Mouse (Mus musculus) layer of hippocampus, adult 11-12 months (tissue): ENCODE measurements around the gene Itga2b.

Source experiments
- DNase-seq: peaks from one replicate; pipeline ENCODE4 v3.0.0; 2022; ENCODE audit warnings: low spot score

Itga2b gene

GRCm38 (mm10) chr11:102469648-102470357 is at the start of gene Itga2b:
Gene Itga2b (minus strand): TSS chr11:102470122.
- DNase-seq, result no peak

DNA sequence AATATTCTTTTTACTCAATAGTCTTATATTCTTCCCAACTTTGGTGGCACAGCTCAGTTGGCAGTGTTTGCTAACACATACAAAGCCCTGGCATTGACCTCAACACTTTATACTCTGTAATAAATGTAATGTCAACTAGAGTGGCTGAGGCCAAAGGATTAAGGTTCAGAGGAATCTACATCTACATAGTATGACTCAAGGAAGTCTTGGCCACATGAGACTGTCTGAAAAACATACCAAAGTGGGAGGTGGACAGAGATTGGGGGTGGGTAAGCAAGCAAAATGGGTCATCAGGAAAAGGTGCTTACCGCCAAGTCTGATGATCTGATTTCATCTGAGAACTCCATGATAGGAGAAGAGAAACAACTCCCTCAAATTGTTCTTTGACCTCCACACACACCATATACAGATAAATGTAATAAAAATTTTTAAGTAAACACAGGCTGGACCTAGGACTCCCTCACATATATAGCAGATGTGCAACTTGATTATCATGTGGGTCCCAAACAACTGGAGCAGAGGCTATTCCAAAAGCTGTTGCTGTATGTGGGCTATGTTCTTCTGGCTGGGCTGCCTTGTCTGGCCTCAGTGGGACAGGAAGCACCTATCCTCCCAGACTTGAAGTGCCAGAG is 45.0 kb upstream of the Itga2b start:
- no peak for DNase-seq

DNA sequence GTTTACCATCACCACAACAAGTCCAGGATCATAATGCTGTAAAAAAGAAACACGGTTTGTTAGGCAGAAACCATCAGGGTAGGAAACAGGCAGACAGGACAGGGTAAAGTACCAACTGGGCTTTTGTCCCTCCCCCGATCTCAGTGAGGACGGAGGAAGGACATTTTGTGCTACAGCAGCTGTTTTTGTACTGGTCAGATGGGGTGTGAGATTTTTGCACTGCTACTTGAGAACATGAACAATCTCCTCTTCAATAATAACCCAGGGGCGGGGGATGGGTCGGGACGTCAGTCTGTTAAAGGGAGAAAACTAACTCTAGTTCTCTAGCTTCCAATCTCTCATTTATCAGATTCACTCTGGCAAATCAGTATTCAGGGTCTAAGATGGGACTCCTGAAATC is 40.3 kb upstream of the Itga2b start:
- no peak for DNase-seq

GRCm38 (mm10) chr11:102496732-102497131 is 26.8 kb upstream of the Itga2b start:
- no peak for DNase-seq

GRCm38 (mm10) chr11:102496206-102496605 is 26.3 kb upstream of the Itga2b start:
- no peak for DNase-seq

DNA sequence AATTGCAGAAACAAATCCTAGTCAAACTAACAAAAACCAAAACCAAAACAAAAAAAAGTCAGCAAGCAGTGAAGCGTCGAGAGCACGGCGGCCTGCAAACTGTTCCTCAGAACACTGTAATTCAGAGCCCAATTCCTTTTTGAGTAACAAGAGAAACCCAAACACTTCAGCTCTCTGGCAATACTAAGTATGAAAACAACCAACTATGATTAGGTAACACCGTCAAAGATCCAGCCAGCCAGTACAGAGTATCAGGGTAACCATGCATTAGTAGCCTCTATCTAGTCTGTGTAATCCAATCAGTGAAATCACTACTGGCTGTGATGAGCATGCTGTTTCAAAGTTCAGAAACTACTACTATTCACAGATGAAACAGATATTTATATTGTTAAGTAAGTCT is 25.8 kb upstream of the Itga2b start:
- no peak for DNase-seq

DNA sequence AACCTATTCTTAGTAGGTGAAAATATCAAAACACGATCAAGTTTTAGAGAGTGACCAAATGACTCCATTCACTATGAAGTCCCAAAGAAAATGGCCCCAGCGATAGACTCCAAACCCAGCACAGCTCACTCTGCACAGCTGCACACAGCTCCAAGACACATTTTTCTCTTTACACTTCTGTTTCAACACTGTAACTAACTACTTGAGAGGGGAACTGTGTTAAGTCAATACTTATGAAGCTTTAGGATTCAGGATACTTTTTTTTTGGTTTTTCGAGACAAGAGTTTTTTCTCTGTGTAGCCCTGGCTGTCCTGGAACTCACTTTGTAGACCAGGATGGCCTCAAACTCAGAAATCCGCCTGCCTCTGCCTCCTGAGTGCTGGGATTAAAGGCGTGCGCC is 25.2 kb upstream of the Itga2b start:
- DNase-seq, result no peak

GRCm38 (mm10) chr11:102494063-102494650 is 24.2 kb upstream of the Itga2b start:
- no peak for DNase-seq

DNA sequence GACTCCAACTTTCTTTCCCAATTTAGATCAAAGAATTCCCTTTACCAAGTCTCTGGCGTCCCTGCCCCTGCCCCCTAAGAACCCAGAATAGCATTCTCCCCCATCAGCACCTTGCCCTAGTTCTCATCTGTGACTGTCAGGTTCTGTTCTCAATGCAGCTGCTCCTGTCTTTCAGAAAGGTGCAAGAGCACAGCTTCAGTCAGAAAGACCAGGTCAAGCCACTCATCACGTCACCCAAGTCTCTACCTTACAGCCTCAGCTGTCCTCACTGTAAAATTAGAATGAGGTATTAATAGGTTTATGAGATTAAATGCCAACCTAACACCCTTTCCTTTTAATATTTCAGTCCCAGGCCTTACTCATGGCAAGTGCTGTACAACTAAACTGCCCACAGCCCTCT is 23.3 kb upstream of the Itga2b start:
- DNase-seq, result no peak

- no peak for DNase-seq
These were observed 18.0 kb upstream of the Itga2b start for GRCm38 (mm10) chr11:102487901-102488300.

DNA sequence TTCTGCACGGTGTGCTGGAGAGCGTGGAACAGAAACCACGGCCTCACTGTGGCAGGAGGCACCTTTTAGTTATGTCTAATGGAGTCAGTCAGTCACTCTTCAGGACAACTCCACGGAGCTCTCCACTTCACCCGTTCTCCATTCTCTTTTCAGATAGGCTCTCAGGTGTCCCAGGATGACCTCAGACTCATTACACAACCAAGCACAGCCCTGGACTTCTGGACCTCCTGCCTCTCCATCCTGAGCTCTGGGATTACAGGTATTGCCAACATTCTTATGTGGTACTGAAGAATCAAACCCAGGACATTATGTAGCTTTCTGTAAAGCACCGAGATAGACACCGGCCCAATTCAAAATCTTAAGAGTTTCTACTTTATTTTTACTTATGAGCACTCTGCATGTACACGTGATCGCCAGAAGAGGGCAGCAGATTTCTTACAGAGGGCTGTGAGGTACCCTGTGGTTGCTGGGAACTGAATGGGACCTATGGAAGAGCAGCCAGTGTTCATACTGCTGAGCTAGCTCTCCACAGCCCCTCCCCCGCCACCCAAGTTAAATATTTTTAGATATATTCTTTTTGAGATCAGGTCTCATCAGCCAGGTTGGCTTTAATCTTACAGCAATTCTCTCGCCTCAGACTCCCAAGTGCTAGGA is 16.9 kb upstream of the Itga2b start:
- no peak for DNase-seq

DNA sequence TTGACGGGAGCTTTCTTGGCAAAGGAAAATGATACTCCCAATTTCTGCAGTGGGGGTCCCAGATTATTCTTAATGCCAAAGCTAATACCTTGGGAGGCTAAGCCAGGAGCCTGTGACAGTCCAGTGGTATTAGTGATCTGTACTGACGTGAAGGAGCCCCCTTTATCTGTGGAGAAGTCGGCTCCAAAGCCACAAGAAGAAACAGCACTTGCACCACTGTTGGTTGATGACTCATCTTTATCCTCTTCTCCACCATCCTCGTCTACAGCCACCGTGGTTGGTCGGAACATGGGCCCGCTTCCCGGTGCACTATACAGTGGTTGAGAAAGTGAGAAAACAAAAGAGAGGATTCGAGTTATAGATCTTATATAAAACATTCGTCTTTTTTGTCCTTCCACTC is 11.9 kb upstream of the Itga2b start:
- DNase-seq, result no peak

GRCm38 (mm10) chr11:102480897-102481296 is 11.0 kb upstream of the Itga2b start:
- DNase-seq, result no peak

- no peak for DNase-seq
These were observed 10.2 kb upstream of the Itga2b start for GRCm38 (mm10) chr11:102480111-102480510.

DNA sequence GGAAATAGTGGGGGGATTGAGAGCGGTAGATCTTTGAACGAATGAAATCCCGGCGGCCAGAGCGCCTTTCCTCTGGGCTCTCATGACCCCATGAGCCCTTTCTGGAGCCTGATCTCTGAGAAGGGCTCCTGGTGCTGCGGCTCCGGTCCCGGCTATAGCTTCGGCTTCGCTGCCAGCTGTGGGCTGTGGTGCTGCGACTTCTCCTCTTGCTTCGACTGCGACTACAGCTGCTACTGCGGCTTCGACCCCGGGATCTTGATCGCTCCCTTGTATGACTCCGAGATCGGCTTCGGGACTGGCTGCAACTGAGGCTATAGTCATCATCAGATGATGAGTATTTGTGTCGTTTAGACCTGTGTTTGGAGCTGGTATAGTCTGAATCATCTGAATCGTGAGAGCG is 9.7 kb upstream of the Itga2b start:
- DNase-seq, result no peak

DNA sequence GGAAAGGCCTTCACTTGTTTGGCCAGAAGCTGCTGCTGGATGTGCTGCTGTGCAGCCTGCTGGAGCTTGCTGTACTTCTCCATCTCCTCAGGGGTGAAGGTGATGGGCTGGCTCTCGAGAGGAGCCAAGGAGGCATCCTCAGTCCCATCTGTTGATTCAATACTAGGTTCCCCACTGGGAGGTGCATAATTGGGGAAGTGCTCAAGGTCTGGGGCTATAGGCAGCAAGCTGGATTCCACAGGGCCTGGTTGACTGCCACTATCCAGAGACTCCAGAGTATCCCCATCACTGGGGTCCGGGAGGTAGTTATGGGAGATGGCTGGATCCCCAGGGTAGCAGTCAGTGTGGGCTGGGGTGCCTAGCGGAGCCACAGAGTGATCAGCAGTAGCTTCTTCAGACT is 8.7 kb upstream of the Itga2b start:
- no peak for DNase-seq

DNA sequence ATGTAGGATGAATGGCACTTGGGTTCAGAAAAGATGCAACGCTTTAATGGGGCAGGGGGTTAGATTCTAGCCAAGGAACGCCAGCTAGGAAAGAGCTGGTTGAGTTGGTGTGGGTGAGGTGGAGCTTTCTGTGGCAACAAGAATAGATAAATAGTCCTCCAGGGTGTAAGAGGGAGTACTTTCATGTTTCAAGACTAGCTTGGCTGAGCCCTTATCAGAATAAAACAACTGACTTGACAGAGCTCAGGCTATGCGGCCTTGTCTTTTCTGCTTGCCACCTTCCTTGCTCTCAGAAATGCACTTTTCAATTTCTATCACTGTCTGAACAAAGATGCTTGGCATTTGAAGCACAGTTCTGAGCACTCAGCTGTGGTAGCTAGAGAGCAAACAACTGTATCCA is 5.1 kb upstream of the Itga2b start:
- DNase-seq, result no peak

GRCm38 (mm10) chr11:102467041-102467631 is 2.8 kb downstream of the Itga2b start:
- peak; percentile 93 for DNase-seq

DNA sequence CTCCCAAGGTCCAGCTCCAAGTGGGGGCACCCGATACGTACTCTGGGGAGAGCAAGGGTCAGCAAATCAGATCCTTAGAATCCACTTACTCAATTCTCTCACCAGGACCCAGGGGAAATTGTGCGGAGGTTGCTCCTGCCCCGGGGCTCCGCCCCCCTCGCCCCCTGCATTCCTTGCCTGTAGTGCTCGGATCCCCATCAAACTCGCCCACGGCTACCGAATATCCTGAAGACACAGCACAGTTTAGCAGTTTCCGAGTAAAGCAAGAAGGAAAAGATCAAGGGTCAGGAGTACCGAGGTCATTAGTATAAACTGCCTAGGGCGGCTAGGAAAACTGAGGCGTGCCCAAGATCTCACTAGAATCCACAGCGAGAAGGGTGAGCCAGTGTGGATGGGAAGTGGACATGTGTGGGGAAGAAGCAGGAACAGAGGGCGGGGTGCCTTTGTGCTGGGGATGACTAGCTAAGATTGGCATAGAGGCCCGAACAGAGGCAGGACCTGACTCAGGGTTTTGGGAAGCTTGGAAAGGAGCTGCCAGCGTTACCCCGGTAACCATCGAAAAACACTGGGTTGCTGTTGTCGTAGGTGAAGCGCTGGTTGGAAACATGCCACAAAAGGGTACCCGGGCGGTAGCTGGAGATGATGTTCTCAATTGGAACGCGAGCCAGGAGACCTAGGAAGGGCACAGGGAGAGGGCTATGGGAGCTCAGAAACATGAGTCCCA is 4.0 kb downstream of the Itga2b start:
- DNase-seq, result peak; percentile 70

- DNase-seq, result no peak
These were observed 5.0 kb downstream of the Itga2b start for GRCm38 (mm10) chr11:102464901-102465300.

- DNase-seq, result no peak
These were observed 8.2 kb downstream of the Itga2b start for GRCm38 (mm10) chr11:102461764-102462163.

DNA sequence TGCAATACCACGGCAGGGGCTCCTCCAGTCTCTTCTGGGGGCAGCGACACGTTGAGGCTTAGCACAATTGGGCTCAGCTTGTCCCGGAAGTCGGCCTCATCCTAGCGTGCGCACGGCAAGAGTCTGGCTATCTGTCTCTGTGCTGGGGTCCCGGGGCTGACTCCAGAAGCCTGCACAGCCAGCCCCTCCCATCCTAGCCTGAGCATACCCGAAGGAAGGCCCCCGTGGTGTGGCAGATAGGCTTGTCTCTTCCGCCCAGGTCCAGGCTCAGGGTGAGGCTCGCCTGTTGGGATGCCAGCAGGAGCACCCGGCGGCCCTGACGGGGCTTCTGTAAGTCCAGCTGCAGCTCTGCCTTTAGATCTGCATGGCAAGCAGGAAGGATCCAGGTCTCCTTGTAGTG is 9.4 kb downstream of the Itga2b start:
- DNase-seq, result no peak
